Mouse (Mus musculus) kidney, postnatal 36 days (tissue): ENCODE measurements around the gene Dlg1.

Experiments used
- DNase-seq, 2 experiments: peaks; one replicate each; pipeline ENCODE4 v3.0.0; 2021 to 2022; ENCODE audit warnings: mixed read lengths in 2 of 2

Gene Dlg1

DNA sequence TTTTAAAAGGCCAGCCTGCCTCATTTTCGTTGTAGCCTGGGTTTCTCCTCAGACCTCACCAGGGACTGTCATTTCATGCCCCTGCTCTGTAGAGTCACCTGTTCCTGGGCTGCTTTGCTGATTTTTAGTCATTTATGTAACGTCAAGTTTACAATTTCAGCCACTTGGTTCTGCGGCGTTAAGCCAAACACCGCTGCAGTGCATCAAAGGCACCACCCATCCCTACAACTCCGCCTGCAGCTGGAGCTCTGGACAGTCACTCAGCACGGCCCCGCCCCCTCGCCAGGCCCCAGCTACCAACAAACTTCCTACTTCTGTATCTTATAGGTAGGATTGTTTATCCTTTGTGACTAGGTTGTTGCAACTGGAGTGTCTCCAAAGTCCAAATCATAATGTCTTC, 243.7 kb downstream of the Dlg1 start:
- DNase-seq, result peak in 1 of 2 experiments; percentile 71

DNA sequence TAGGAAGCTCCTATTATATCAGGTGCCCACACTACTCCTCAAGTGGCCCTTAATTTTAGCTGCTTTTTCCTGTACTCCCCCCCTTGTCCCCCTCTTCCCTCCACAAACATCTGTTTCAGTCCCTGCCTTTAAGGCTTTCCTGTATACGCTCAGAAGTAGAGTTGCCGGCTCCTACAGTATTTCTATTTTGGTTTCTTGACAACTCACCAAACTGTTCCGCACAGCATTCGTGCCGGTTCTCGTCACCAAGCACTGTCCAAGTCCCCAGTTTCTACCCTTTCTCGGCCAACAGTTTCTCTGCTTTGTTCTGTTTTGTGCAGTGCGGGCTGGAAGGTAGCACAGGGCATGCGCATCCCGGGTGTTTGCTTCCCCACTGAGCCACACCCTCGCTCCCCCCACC, 245.7 kb downstream of the Dlg1 start:
- DNase-seq, result no peak

DNA sequence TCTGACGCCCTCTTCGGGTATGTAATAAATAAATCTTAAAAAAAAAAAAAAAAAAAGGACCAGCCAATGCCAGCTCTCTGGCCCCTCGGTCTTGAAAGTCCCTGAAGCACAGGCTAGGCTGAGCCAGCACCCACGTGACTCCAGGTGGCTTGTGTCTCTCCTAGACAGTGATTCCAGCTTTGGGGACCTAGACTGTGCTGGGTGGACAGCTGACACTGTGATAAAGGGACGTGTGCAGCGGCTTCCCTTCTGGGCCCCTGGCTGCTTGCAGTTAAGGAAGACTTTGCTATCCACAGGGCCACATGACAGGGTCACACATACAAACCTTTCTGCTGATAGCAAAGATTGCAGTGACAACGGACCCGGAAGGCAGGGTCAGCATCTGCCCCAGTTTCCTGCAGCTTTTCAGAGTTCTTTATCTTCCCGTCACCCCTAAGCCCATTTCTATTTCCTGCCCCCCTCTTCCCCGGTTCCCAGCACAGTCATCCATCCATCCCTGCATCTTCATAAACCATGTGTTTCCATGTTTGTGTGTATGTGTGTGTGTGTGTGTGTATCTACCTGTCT, 247.1 kb downstream of the Dlg1 start:
- DNase-seq, result peak in 1 of 2 experiments; percentile 23

DNA sequence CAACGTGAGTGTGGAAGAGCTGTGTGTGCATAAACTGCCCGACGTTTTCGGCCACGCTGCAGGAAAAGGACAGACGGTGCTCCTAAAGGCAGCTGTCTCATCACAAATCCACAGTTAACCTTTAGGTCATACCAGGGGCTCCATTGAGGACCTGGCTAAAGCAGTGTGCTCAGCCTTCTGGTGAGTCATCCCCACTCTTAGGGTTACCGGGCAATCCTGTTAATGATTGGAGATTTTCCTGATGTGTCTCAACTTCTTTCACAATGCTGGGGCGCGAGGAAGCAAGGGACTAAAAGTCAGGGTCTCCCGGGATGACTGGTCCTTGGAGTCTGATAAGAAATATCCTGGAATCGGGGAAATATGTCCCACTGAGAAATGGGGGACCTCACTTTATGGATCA, 254.5 kb downstream of the Dlg1 start:
- peak; percentile 15 to 54 for DNase-seq

DNA sequence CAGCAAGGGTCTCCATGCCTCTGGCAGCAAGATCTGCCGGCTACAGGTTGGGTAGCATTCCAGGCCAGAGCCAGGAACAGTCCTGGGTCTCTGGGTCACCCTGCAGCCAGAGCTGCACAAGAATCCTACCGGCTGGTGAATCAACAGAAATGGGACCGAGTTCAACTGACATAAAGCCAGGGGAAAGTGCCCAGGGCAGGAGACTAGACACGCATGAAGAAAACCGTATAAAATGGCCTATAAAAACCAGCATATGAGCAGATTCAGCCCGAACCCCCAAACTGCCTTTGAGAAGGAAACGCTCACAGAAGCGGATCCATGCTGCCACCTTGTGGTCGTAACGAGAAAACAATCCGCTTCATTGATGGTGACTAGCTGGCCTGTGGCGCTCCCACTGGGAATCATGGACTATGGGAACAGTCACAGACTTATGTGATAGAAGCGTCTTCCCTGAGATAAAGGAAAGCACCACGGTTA, 255.0 kb downstream of the Dlg1 start:
- peak; percentile 74 to 89 for DNase-seq

DNA sequence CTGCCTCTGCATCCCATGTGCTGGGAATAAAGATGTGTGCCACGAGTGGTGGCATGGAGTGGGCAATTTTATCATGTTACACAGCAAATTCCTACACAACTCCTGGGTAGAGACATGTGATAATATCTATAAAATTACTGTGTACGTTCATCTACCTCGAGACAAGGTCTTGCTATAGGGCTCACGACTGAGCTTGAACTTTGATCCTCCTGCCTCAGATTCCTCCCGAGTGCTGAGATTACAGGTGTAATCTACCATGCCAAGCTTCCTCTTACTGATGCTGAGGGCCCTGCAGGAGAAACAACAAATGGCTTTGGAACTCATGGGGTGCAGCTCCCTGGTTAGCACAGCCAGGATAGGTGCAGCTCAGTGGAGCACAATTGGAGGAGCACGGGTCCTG, 261.1 kb downstream of the Dlg1 start:
- no peak for DNase-seq
